Mouse (Mus musculus): ENCODE measurements around the gene Cacna1f.

Gene Cacna1f

GRCm38 (mm10) chrX:7674284-7675000 lies 67.6 kb downstream of the Cacna1f start:
- DNase-seq (ENCODE audit: low read depth, low spot score), result no peak

DNA sequence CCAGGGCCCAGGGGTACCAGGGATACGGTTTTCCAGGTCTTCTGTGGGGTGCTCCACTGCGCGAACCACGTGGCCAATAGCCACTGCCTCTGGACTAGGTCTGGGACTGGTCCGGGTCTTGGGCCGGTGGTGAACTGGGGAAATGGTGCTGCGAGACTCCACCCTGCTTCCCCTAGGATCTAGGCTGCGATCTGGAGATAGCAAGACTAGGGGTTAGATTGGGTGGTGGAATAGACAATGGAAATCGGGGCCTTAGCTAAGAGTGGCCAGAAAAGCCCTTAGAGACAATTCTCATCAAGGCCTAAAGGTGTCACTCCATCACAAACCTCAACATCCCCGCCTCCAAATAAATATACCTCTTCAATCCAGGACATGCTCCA lies 68.1 kb downstream of the Cacna1f start:
- no peak for DNase-seq (ENCODE audit: low read depth, low spot score)

DNA sequence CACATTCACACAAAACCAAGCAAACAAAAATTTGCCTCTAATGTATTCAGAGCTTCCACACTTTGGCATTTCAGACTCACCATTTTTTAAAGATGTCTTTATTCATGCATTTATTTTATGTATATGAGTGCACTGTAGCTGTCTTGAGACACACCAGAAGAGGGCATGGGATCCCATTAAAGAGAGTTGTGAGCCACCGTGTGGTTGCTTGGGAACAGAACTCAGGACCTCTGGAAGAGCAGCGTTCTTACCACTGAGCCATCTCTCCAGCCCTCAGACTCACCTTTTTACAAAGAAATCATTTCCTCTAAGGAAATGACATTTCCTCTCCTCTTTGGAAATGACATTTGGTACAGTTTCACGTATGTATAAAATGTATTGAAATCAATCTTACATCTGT lies 72.1 kb downstream of the Cacna1f start:
- peak; percentile 61 for DNase-seq (ENCODE audit: low read depth, low spot score)

DNA sequence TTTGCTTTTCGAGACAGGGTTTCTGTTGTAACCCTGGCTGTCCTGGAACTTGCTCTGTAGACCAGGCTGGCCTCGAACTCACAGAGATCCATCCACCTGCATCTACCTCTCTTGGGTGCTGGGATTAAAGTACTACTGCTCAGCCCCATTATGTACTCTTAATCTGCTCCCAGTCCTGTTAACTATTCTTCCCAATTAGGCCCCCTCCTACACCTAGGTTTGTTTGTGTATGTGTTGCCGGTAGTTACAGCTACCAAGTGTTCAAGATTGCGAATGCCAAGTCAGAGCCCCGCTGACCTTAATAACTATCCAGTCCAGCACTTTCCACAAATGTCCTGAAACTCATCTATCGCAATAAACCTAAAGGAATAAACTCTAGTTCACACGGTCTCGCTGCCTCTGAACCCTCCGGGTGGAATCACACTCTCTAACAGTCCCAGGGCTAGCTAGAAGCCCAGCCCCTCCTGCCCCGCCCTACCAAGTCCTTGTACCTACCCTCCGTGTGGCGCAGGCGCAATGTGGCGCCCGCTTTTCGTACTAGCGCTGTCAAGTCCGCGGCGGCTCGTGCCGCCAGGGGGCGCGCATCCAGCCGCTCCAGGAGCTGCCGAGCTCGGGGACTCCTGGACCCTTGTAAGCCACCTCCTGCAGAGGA lies 72.6 kb downstream of the Cacna1f start:
- DNase-seq (ENCODE audit: low read depth, low spot score), result peak; percentile 90

DNA sequence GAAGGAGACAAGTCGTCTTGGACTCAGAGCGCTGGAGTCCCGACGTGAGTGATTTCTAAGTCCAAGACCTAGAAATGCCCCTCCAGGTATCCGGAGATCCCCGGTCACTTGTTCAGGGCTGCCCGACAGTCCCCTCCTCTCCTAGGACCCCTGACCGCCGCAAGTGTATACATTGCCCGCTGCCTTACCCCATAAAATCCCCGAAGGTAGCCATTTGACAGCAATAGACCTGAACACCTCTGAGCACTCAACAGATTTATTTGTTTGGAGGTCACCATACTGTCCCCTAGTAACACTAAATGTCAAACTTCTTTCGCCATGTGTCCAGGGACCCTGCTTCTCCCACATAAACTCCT lies 73.2 kb downstream of the Cacna1f start:
- no peak for DNase-seq (ENCODE audit: low read depth, low spot score)

DNA sequence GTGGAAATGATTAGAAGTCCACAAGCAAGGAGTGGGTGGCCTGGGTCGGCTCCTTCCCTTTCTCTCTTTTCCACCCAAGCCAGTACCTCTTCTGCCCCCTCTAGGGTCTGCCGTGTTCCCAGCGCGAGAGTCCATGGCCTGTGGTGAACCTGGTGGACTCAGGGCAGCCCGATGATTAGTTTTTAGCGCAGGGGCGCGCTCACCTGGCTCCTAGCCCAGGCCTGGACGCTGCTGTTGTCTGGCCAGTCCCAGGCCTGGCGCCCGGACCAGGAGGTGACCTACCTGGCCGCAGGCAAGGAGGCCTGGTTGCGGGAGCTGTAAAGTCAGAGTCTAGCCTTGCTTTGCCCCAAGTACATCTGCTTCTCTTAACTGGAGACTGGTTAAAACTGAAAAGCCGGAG lies 74.0 kb downstream of the Cacna1f start, which contains the start of gene Magix:
Gene Magix (minus strand): TSS at position 388 of the 400 bp plus-strand sequence.
- no peak for DNase-seq (ENCODE audit: low read depth, low spot score)

All from 3T3-L1 (cell line).